Mouse (Mus musculus) E14TG2a.4 (cell line): ENCODE results near the gene Sh3bp5.

Experiments used
- CTCF ChIP-seq: conservative IDR thresholded peaks from 2 replicates; pipeline ENCODE4 v1.5.1; 2014; ENCODE audit warnings: low read length
- POU5F1 ChIP-seq: IDR thresholded peaks from 2 replicates; pipeline ENCODE4 v1.6.1; 2014; ENCODE audit warnings: low read length, borderline replicate concordance

- TF ChIP-seq CTCF, result peak; percentile 69
- TF ChIP-seq POU5F1, result no peak
These were observed at the start of gene Sh3bp5 for GRCm38 (mm10) chr14:31435930-31436693.
